Mouse (Mus musculus): Measurements from ENCODE around the gene Arpin.

Arpin gene

GRCm38 (mm10) chr7:79892576-79893428 lies 42.4 kb downstream of the Arpin start:
- in situ Hi-C loops (cut with MseI, MboI) = no loop called here

- in situ Hi-C loops (cut with MseI, MboI) = no loop called here
These were observed 44.5 kb downstream of the Arpin start for GRCm38 (mm10) chr7:79890436-79891221.

GRCm38 (mm10) chr7:79888603-79889002 lies 46.6 kb downstream of the Arpin start:
- in situ Hi-C loops (cut with MseI, MboI) = no loop called here

- in situ Hi-C loops (cut with MseI, MboI) = no loop called here
These were observed 51.4 kb downstream of the Arpin start for GRCm38 (mm10) chr7:79883613-79884334.

- in situ Hi-C loops (cut with MseI, MboI) = no loop called here
These were observed 53.3 kb downstream of the Arpin start for GRCm38 (mm10) chr7:79881901-79882300.

- in situ Hi-C loops (cut with MseI, MboI) = no loop called here
These were observed 54.2 kb downstream of the Arpin start for GRCm38 (mm10) chr7:79880998-79881397.

- in situ Hi-C loops (cut with MseI, MboI) = no loop called here
These were observed 55.1 kb downstream of the Arpin start for GRCm38 (mm10) chr7:79880033-79880432.

GRCm38 (mm10) chr7:79878455-79879025 lies 56.6 kb downstream of the Arpin start:
- in situ Hi-C loops (cut with MseI, MboI) = no loop called here
